Mouse (Mus musculus) cerebellum, postnatal 10 days (tissue): ENCODE data around the gene Thg1l.
A peak's percentile ranks its signal among the peaks of the same experiment; 100 is the strongest.

ENCODE experiments used
- DNase-seq, 2 experiments: peaks; one replicate each; pipeline ENCODE4 v3.0.0; 2021; ENCODE audit warnings: mixed read lengths in 2 of 2

Thg1l gene

GRCm38 (mm10) chr11:45926640-45927082 is 28.6 kb downstream of the Thg1l start:
- peak; percentile 87 to 89 for DNase-seq

GRCm38 (mm10) chr11:45925436-45925835 is 29.9 kb downstream of the Thg1l start:
- no peak for DNase-seq

- DNase-seq: no peak
These were observed 33.8 kb downstream of the Thg1l start for GRCm38 (mm10) chr11:45921480-45921898.

GRCm38 (mm10) chr11:45921026-45921425 is 34.3 kb downstream of the Thg1l start:
- DNase-seq: no peak

DNA sequence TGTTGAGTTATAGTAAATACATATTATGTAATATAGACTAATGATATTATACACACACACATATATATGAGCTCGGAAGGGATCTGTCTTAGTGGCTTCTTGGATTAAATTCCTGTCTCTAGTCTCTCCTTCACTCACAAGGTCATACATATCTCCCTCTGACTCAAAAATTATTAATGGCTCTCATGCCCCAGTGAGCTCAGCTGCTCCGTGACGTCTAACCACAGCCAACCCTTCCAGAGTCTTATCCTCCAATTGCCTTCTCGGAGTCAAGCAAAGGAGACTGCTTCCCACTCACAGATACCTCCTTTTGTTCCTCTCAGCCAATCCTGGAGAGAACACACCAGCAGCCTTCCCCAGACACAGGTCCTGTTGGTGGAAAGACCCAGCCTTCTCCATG is 36.5 kb downstream of the Thg1l start:
- DNase-seq: no peak

DNA sequence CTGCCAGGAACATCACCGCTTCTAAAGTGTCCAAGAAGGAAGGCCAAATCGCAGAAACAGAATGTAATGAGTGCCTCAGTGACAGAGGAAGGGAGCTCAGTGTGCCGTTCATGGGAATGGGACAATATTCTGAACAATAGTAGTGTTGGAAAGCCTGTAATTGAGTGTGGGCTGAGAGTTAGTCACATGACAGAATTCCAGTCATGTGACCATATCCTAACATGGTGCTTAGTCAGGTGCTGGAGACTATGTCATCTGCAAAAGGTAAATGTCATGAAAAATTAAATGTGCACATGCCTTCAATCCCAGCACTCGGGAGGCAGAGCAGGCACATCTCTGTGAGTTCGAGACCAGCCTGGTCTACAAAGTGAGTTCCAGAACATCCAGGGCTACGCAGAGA is 37.3 kb downstream of the Thg1l start:
- DNase-seq: no peak

- DNase-seq: no peak
These were observed 39.1 kb downstream of the Thg1l start for GRCm38 (mm10) chr11:45916196-45916595.

DNA sequence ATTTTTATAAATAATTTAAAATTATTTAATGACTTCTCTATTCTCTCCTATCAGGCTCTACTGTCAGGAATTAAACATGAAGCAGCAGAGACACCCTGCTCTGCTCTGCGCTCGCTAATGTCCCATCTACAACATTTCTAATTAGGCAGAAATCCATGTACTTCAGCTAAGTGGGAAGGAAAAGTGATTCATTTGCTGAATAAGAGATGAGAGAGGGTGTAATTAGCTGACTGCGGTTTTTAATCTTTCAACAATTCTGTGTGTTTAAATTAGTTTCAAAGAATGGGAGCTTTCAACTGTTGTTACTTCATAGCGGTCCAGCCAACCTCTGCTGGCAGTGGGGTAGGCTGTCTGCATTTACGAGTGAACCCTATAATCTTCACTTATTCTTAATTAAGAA is 44.6 kb downstream of the Thg1l start:
- DNase-seq: no peak

DNA sequence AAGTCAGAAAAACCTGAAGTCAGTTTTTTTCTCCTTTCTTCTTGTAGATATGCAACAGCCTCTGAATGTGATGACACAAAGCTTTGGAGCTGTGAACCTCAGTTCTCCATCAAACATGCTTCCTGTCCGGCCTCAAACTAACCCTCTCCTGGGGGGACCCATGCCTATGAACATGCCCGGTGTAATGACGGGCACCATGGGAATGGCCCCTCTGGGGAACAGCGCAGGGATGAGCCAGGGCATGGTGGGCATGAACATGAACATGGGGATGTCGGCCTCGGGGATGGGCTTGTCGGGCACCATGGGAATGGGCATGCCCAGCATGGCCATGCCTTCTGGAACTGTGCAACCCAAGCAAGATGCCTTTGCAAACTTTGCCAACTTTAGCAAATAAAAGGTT is 46.4 kb downstream of the Thg1l start:
- DNase-seq: no peak

DNA sequence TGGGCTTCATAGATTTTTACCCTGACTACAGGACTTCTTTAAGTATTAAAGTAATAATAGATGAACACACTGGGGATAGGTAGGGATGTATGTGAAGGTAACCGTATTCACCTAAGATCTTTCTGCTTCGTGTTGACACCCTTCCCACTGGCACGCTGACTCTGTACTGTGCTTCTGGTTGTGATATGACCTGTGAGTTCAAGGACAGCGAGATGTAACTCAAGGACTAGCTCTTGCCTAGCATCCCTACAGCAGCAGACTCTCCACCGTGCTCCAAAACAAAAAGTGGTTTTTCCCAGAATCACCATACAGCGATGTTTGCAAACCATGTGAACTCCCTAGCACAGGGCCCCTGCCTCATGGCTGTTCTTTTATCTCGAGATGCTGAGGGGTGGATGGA is 47.2 kb downstream of the Thg1l start:
- no peak for DNase-seq

- peak; percentile 20 to 38 for DNase-seq
These were observed 48.0 kb downstream of the Thg1l start for GRCm38 (mm10) chr11:45907301-45907700.

DNA sequence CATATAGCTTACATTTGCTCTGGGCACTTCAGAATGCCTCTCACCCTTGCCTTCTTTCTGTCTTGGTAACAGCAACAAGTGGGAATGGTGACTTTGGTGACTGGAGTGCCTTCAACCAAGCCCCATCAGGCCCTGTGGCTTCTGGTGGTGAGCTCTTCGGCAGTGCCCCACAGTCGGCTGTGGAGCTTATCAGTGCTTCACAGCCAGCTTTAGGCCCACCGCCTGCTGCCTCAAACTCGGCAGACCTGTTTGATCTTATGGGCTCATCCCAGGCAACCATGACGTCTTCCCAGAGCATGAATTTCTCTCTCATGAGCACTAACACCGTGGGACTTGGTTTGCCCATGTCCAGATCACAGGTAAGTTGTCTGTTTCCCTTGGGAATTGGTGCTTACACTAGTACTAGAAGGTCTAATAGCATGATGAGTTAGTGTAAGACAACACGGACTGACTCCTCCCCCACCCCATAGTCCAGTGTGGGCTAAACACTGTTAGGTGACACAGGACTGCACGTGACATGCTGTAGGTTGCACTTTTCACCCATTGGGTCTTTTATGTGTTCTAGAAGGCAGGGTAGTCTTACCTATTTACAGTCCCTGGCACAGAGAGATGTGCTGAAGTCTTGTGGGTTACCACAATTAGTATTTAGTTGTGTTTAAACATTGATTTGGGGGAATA is 49.0 kb downstream of the Thg1l start:
- no peak for DNase-seq

GRCm38 (mm10) chr11:45900233-45901015 is 54.9 kb downstream of the Thg1l start:
- DNase-seq: no peak

GRCm38 (mm10) chr11:45897392-45897791 is 57.9 kb downstream of the Thg1l start:
- DNase-seq: no peak
